Mouse (Mus musculus): ENCODE measurements around the gene Wipf1. TPM values are rescaled to one million over a fixed set of nuclear protein-coding genes. Genes with fewer than 3 reads are reported as not detected.
A peak's percentile ranks its signal among the peaks of the same experiment; 100 is the strongest.

Gene Wipf1
- polyA plus RNA-seq, 1 experiment from 2014 or later, result 12.7 TPM

- 70% methylated on average over 3 of the region's 3 CpGs for WGBS
- Histone ChIP-seq H3K36me3 (ENCODE audit: control insufficient read depth, insufficient read depth, low read length) (no peaks in the 10 kb centered on the region), H3K27ac (ENCODE audit: low read depth, low read length) (no peak overlapping the region), H3K27me3 (replicated peaks; ENCODE audit: control insufficient read depth, insufficient read depth, low read length) (no peaks in the 10 kb centered on the region), H3K4me1 (replicated peaks; ENCODE audit: control insufficient read depth, insufficient read depth, low read length) (no peaks in the 10 kb centered on the region), H3K4me2 (no peak overlapping the region), H3K9me3 (ENCODE audit: control insufficient read depth, low read length) (no peaks in the 10 kb centered on the region), H3K9ac (ENCODE audit: low read depth, low read length) (no peak overlapping the region), H3K4me3 (ENCODE audit: low read depth, low read length) (no peak overlapping the region)
- no peak for ATAC-seq (replicated peaks; ENCODE audit: low FRiP score)
- DNase-seq (ENCODE audit: low spot score), result no peak
These were observed 24.9 kb upstream of the Wipf1 start for GRCm38 (mm10) chr2:73554389-73554788.

- Histone ChIP-seq H3K36me3 (ENCODE audit: control insufficient read depth, insufficient read depth, low read length) (no peaks in the 10 kb centered on the region), H3K9ac (ENCODE audit: low read depth, low read length) (no peak overlapping the region), H3K4me3 (ENCODE audit: low read depth, low read length) (no peak overlapping the region), H3K4me1 (replicated peaks; ENCODE audit: control insufficient read depth, insufficient read depth, low read length) (no peaks in the 10 kb centered on the region), H3K9me3 (ENCODE audit: control insufficient read depth, low read length) (no peaks in the 10 kb centered on the region), H3K4me2 (no peak overlapping the region), H3K27me3 (replicated peaks; ENCODE audit: control insufficient read depth, insufficient read depth, low read length) (no peaks in the 10 kb centered on the region), H3K27ac (ENCODE audit: low read depth, low read length) (no peak overlapping the region)
- 68% methylated on average over 3 of the region's 3 CpGs for WGBS
- no peak for ATAC-seq (replicated peaks; ENCODE audit: low FRiP score)
- no peak for DNase-seq (ENCODE audit: low spot score)
These were observed 23.4 kb upstream of the Wipf1 start for GRCm38 (mm10) chr2:73552926-73553325.

GRCm38 (mm10) chr2:73550725-73551124 is 21.2 kb upstream of the Wipf1 start:
- no peak; the same call in 1 of the 2 replicates for ATAC-seq (replicated peaks; ENCODE audit: low FRiP score)
- WGBS, result 23% methylated on average over 6 of the region's 6 CpGs
- no peaks in the 10 kb centered on the region for H3K27me3 ChIP-seq (replicated peaks; ENCODE audit: control insufficient read depth, insufficient read depth, low read length)

GRCm38 (mm10) chr2:73548542-73548941 is 19.0 kb upstream of the Wipf1 start:
- Histone ChIP-seq H3K36me3 (ENCODE audit: control insufficient read depth, insufficient read depth, low read length) (no peaks in the 10 kb centered on the region), H3K27ac (ENCODE audit: low read depth, low read length) (no peak overlapping the region), H3K9ac (ENCODE audit: low read depth, low read length) (no peak overlapping the region), H3K4me2 (no peak overlapping the region), H3K27me3 (replicated peaks; ENCODE audit: control insufficient read depth, insufficient read depth, low read length) (no peaks in the 10 kb centered on the region), H3K9me3 (ENCODE audit: control insufficient read depth, low read length) (no peaks in the 10 kb centered on the region), H3K4me3 (ENCODE audit: low read depth, low read length) (no peak overlapping the region), H3K4me1 (replicated peaks; ENCODE audit: control insufficient read depth, insufficient read depth, low read length) (no peaks in the 10 kb centered on the region)
- DNase-seq (ENCODE audit: low spot score) (no peak), ATAC-seq (replicated peaks; ENCODE audit: low FRiP score) (no peak)
- 55% methylated on average over 2 of the region's 2 CpGs for WGBS

More at GRCm38 (mm10) chr2:73550725-73551124, 21.2 kb upstream of the Wipf1 start:
- no peak overlapping the region for H3K27ac ChIP-seq (ENCODE audit: low read depth, low read length)
- no peak for DNase-seq (ENCODE audit: low spot score)
- no peaks in the 10 kb centered on the region for H3K4me1 ChIP-seq (replicated peaks; ENCODE audit: control insufficient read depth, insufficient read depth, low read length)
- no peak overlapping the region for H3K4me2 ChIP-seq
- no peaks in the 10 kb centered on the region for H3K36me3 ChIP-seq (ENCODE audit: control insufficient read depth, insufficient read depth, low read length)
- H3K4me3 ChIP-seq (ENCODE audit: low read depth, low read length), result no peak overlapping the region
- no peaks in the 10 kb centered on the region for H3K9me3 ChIP-seq (ENCODE audit: control insufficient read depth, low read length)
- no peak overlapping the region for H3K9ac ChIP-seq (ENCODE audit: low read depth, low read length)

GRCm38 (mm10) chr2:73547256-73547655 is 17.7 kb upstream of the Wipf1 start:
- WGBS, result 83% methylated on average over 4 of the region's 4 CpGs
- Histone ChIP-seq H3K27ac (ENCODE audit: low read depth, low read length) (no peak overlapping the region), H3K4me1 (replicated peaks; ENCODE audit: control insufficient read depth, insufficient read depth, low read length) (no peaks in the 10 kb centered on the region), H3K4me2 (no peak overlapping the region), H3K27me3 (replicated peaks; ENCODE audit: control insufficient read depth, insufficient read depth, low read length) (no peaks in the 10 kb centered on the region), H3K36me3 (ENCODE audit: control insufficient read depth, insufficient read depth, low read length) (no peaks in the 10 kb centered on the region), H3K9ac (ENCODE audit: low read depth, low read length) (no peak overlapping the region), H3K4me3 (ENCODE audit: low read depth, low read length) (no peak overlapping the region), H3K9me3 (ENCODE audit: control insufficient read depth, low read length) (no peaks in the 10 kb centered on the region)
- no peak for ATAC-seq (replicated peaks; ENCODE audit: low FRiP score)
- no peak for DNase-seq (ENCODE audit: low spot score)

- ATAC-seq (replicated peaks; ENCODE audit: low FRiP score) (no peak), DNase-seq (ENCODE audit: low spot score) (no peak)
- Histone ChIP-seq H3K4me3 (ENCODE audit: low read depth, low read length) (no peak overlapping the region), H3K9me3 (ENCODE audit: control insufficient read depth, low read length) (no peaks in the 10 kb centered on the region), H3K4me2 (no peak overlapping the region), H3K36me3 (ENCODE audit: control insufficient read depth, insufficient read depth, low read length) (no peaks in the 10 kb centered on the region), H3K27ac (ENCODE audit: low read depth, low read length) (no peak overlapping the region), H3K27me3 (replicated peaks; ENCODE audit: control insufficient read depth, insufficient read depth, low read length) (no peaks in the 10 kb centered on the region), H3K9ac (ENCODE audit: low read depth, low read length) (no peak overlapping the region), H3K4me1 (replicated peaks; ENCODE audit: control insufficient read depth, insufficient read depth, low read length) (peaks cover 2% of the 10 kb centered on the region)
- 69% methylated on average over 2 of the region's 2 CpGs for WGBS
These were observed 16.0 kb upstream of the Wipf1 start for GRCm38 (mm10) chr2:73545556-73545955.

GRCm38 (mm10) chr2:73540450-73541162 is 11.1 kb upstream of the Wipf1 start:
- WGBS, result 19% methylated on average over 16 of the region's 16 CpGs
- Histone ChIP-seq H3K4me1 (replicated peaks; ENCODE audit: control insufficient read depth, insufficient read depth, low read length) (peaks cover 7% of the 10 kb centered on the region), H3K9me3 (ENCODE audit: control insufficient read depth, low read length) (no peaks in the 10 kb centered on the region), H3K27me3 (replicated peaks; ENCODE audit: control insufficient read depth, insufficient read depth, low read length) (no peaks in the 10 kb centered on the region), H3K4me2 (peak overlapping the region; percentile 53), H3K9ac (ENCODE audit: low read depth, low read length) (no peak overlapping the region), H3K27ac (ENCODE audit: low read depth, low read length) (no peak overlapping the region), H3K36me3 (ENCODE audit: control insufficient read depth, insufficient read depth, low read length) (no peaks in the 10 kb centered on the region), H3K4me3 (ENCODE audit: low read depth, low read length) (peak overlapping the region; percentile 14; the same call in 1 of the 2 replicates)
- DNase-seq (ENCODE audit: low spot score), result no peak
- ATAC-seq (replicated peaks; ENCODE audit: low FRiP score), result no peak

GRCm38 (mm10) chr2:73539697-73540096 is 10.2 kb upstream of the Wipf1 start:
- H3K9ac ChIP-seq (ENCODE audit: low read depth, low read length), result no peak overlapping the region
- H3K4me3 ChIP-seq (ENCODE audit: low read depth, low read length), result no peak overlapping the region
- H3K4me2 ChIP-seq, result no peak overlapping the region
- H3K27ac ChIP-seq (ENCODE audit: low read depth, low read length), result no peak overlapping the region
- H3K36me3 ChIP-seq (ENCODE audit: control insufficient read depth, insufficient read depth, low read length), result no peaks in the 10 kb centered on the region
- no peaks in the 10 kb centered on the region for H3K9me3 ChIP-seq (ENCODE audit: control insufficient read depth, low read length)
- H3K4me1 ChIP-seq (replicated peaks; ENCODE audit: control insufficient read depth, insufficient read depth, low read length), result peaks cover 7% of the 10 kb centered on the region
- ATAC-seq (replicated peaks; ENCODE audit: low FRiP score) (no peak), DNase-seq (ENCODE audit: low spot score) (no peak)
- no peaks in the 10 kb centered on the region for H3K27me3 ChIP-seq (replicated peaks; ENCODE audit: control insufficient read depth, insufficient read depth, low read length)
- WGBS, result 26% methylated on average over 1 of the region's 1 CpGs

- ATAC-seq (replicated peaks; ENCODE audit: low FRiP score) (no peak), DNase-seq (ENCODE audit: low spot score) (no peak)
- Histone ChIP-seq H3K36me3 (ENCODE audit: control insufficient read depth, insufficient read depth, low read length) (no peaks in the 10 kb centered on the region), H3K27me3 (replicated peaks; ENCODE audit: control insufficient read depth, insufficient read depth, low read length) (no peaks in the 10 kb centered on the region), H3K9ac (ENCODE audit: low read depth, low read length) (no peak overlapping the region), H3K9me3 (ENCODE audit: control insufficient read depth, low read length) (no peaks in the 10 kb centered on the region), H3K27ac (ENCODE audit: low read depth, low read length) (no peak overlapping the region), H3K4me3 (ENCODE audit: low read depth, low read length) (no peak overlapping the region), H3K4me2 (no peak overlapping the region), H3K4me1 (replicated peaks; ENCODE audit: control insufficient read depth, insufficient read depth, low read length) (peaks cover 7% of the 10 kb centered on the region)
- 80% methylated on average over 3 of the region's 3 CpGs for WGBS
These were observed 9.6 kb upstream of the Wipf1 start for GRCm38 (mm10) chr2:73539141-73539540.
